Mouse (Mus musculus) midbrain, embryonic 14.5 days (tissue): ENCODE data around the gene Msantd2. TPM values are rescaled to one million over a fixed set of nuclear protein-coding genes. Genes with fewer than 3 reads are reported as not detected.

Source experiments
- ATAC-seq: fragments of 200-750 bp; cut with Nextera tagmentation; 2 replicates; pipeline ENCODE4 v1.8.0; 2017; ENCODE audit warnings: moderate number of reproducible peaks, moderate library complexity; ENCODE audit not compliant: low FRiP score, low TSS enrichment
- DNase-seq: peaks from one replicate; pipeline ENCODE4 v3.0.0-alpha.2; 2015
- H3K27ac ChIP-seq: fragments of 300-500 bp; sonication (generic); replicated peaks from 2 replicates; pipeline ENCODE4 v1.5.1; 2014; ENCODE audit warnings: mild to moderate bottlenecking, low read depth, low read length, moderate library complexity
- H3K27me3 ChIP-seq: fragments of 300-500 bp; sonication (generic); 2 replicates; pipeline ENCODE4 v1.6.1; 2014; ENCODE audit warnings: low read length, control low read depth, mixed read lengths; ENCODE audit not compliant: control insufficient read depth, insufficient read depth
- H3K36me3 ChIP-seq: fragments of 300-500 bp; sonication (generic); 2 replicates; pipeline ENCODE4 v1.6.1; 2014; ENCODE audit warnings: low read length, control low read depth; ENCODE audit not compliant: control insufficient read depth, insufficient read depth
- H3K4me1 ChIP-seq: fragments of 300-500 bp; sonication (generic); 2 replicates; pipeline ENCODE4 v1.6.1; 2014; ENCODE audit warnings: mild to moderate bottlenecking, antibody characterized with exemption, low read length, control low read depth; ENCODE audit not compliant: control insufficient read depth, insufficient read depth
- H3K4me2 ChIP-seq: fragments of 300-500 bp; sonication (generic); 2 replicates; pipeline ENCODE4 v1.6.1; 2014; ENCODE audit warnings: mild to moderate bottlenecking, low read length, moderate library complexity
- H3K4me3 ChIP-seq: fragments of 300-500 bp; sonication (generic); replicated peaks from 2 replicates; pipeline ENCODE4 v1.5.1; 2014; ENCODE audit warnings: low read depth, low read length
- H3K9ac ChIP-seq: fragments of 300-500 bp; sonication (generic); replicated peaks from 2 replicates; pipeline ENCODE4 v1.6.1; 2014; ENCODE audit warnings: mild to moderate bottlenecking, low read length, moderate library complexity
- H3K9me3 ChIP-seq: fragments of 300-500 bp; sonication (generic); 2 replicates; pipeline ENCODE4 v1.6.1; 2016; ENCODE audit warnings: low read length, control low read depth, mixed read lengths; ENCODE audit not compliant: control insufficient read depth
- WGBS: fragments of 180-500 bp; shearing (Covaris S2); extraction: QIAGEN DNeasy Blood & Tissue Kit; methylation state at CpG from one replicate; pipeline ENCODE4 v1.1.7; 2014; 5-methylcytosine and 5-hydroxymethylcytosine counted together
- polyA plus RNA-seq: library from polyadenylated mRNA; unstranded; fragments of >200 nt; fragmentation: Nextera tagmentation; extraction: Ambion mirVana; gene quantifications from 2 replicates; pipeline ENCODE4 v1.2.1, GENCODE M21; 2014

The Msantd2 gene
- polyA plus RNA-seq, 1 experiment from 2014 or later, result 32.5 TPM

DNA sequence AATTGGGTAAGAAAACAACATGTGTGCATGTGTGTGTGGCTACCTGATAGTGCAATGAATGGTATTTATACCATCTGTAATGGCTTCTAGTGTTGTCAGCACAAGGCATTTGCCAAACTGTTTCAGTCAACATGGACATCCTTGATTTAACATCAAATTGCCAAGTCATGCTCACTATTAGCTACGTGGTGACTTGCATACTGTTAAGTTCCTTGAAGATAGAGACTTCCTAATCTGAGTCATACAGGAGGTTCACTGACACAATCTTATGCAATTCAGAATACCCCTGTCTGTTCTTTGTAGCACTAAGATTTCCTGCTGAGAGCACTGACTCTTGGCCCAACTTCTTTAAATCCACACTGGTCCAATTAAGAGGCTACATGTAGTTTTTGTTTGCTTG lies 28.3 kb downstream of the Msantd2 start:
- WGBS, result 70% methylated on average over 1 of the region's 1 CpGs
- ATAC-seq, result no peak
- Histone ChIP-seq H3K9me3 (no peaks in the 10 kb centered on the region), H3K27ac (no peak overlapping the region), H3K4me3 (no peak overlapping the region), H3K36me3 (peaks cover 27% of the 10 kb centered on the region), H3K4me2 (no peak overlapping the region), H3K9ac (no peak overlapping the region), H3K4me1 (no peaks in the 10 kb centered on the region), H3K27me3 (no peaks in the 10 kb centered on the region)
- no peak for DNase-seq

DNA sequence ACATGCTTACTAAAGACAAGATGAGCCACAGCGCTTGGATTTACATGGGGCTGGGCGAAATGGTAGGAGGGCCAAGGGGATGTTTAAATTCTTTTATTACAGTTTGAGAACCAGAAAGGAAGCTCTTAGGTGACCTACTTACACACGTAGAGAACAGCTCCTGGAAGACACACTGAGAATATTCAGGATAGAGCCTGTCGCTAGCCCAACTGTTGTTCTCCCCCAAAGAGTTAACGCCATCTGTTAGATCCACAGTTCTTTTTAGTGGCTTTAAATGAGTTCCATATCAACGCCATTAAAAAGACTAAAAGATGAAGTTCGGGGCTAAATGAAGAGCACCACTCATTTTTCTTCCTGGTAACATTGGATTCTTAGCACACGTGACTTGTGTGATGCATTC lies 29.9 kb downstream of the Msantd2 start:
- no peak overlapping the region for H3K9ac ChIP-seq
- H3K27me3 ChIP-seq, result no peaks in the 10 kb centered on the region
- H3K27ac ChIP-seq, result no peak overlapping the region
- H3K4me3 ChIP-seq, result no peak overlapping the region
- no peak overlapping the region for H3K4me2 ChIP-seq
- peaks cover 38% of the 10 kb centered on the region for H3K36me3 ChIP-seq
- WGBS, result 92% methylated on average over 8 of the region's 8 CpGs
- H3K9me3 ChIP-seq, result no peaks in the 10 kb centered on the region
- DNase-seq (no peak), ATAC-seq (no peak)
- H3K4me1 ChIP-seq, result no peaks in the 10 kb centered on the region

DNA sequence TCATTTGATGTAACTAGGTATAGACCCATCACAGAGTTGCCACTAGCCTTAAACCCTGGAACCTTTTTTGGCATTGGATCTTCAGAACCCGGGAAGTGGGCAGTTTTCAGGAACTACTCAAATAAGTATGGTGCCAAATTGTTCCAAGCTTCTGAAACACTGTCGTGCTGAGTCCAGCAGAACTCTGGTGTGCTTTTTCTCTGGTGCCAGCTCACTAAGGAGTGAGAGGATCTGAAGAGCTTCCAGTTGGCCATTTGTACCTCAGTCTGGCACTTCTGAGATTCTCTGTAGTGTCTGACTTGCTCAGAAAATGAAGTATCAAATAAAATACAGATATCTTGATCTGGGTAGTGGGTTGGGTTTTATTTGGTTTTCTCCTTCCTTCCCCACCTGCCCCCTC lies 30.9 kb downstream of the Msantd2 start:
- Histone ChIP-seq H3K4me1 (no peaks in the 10 kb centered on the region), H3K4me3 (no peak overlapping the region), H3K9me3 (no peaks in the 10 kb centered on the region), H3K9ac (no peak overlapping the region), H3K27ac (no peak overlapping the region), H3K4me2 (no peak overlapping the region), H3K27me3 (no peaks in the 10 kb centered on the region), H3K36me3 (peaks cover 45% of the 10 kb centered on the region)
- no peak for ATAC-seq
- 92% methylated on average over 2 of the region's 2 CpGs for WGBS
- DNase-seq, result no peak

DNA sequence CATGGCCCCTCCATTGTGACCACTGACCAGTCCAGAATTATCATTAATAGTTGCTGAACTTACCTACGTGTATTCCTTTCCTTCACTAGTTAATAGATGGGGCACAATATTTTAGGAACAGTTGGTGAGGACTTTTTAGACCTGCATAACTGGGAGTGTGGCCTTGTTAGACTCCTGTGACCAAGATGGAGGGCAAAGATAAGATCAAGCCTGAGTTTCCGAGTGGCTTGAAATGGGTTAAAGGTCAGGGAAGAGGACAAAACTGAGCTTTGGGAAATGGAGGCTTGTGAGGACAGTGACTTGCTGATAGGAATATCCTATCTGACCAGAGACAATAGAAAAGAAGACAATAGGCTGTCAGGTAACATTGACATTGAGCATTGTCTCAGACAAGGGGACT lies 36.3 kb downstream of the Msantd2 start:
- Histone ChIP-seq H3K9me3 (no peaks in the 10 kb centered on the region), H3K4me1 (peaks cover 7% of the 10 kb centered on the region; the same call in 1 of the 2 replicates), H3K36me3 (peaks cover 28% of the 10 kb centered on the region), H3K27ac (no peak overlapping the region), H3K9ac (no peak overlapping the region), H3K27me3 (peaks cover 48% of the 10 kb centered on the region), H3K4me3 (no peak overlapping the region), H3K4me2 (no peak overlapping the region)
- DNase-seq (no peak), ATAC-seq (no peak)
- 91% methylated on average over 2 of the region's 2 CpGs for WGBS

DNA sequence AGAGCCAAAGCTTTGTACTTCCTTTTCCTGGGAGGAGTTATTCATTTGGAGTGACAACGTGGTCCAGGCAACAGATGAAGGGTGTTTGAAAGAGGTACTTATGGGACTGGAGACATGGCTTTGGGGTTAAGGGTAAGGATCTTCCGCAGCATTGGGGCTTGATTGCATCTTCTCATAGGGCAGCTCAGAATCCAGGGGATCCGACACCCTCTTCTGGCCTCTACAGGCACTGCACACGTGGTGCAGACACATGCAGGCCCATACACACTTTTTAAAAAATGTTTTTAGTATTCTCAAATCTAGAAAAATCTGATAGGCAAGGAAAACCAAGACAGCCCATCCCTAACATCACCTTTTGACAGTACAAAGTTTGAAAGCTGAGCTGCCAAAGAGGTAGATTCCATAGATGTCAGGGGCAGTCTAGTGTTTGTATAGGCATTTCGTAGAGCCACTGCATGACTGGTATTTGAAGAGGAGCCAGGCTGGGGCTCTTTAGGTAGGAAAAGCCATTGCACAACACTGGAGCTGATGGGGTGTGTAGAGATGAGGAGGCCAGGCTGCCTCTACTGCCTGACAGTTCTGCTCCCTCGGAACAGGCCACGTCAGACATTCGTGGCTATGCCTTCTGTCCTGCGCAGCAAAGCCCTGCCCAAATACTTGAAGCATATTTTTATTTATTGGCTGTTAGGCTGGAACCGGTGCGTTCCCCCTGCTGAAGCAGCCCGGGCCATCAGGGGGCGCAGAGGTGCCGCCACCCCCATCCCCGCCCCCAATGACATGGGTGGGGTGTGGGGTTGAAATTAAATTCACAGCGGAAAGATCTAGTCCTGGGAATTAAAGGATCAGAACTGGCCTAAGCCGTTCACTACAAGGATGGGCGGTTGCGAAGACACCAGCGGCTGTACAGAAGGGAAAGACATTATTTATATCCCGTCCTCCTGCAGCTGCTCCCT lies 37.6 kb downstream of the Msantd2 start:
- H3K4me1 ChIP-seq, result peaks cover 16% of the 10 kb centered on the region; the same call in 1 of the 2 replicates
- H3K36me3 ChIP-seq, result peaks cover 20% of the 10 kb centered on the region
- 20% methylated on average over 21 of the region's 21 CpGs for WGBS
- H3K9me3 ChIP-seq, result no peaks in the 10 kb centered on the region
- H3K27ac ChIP-seq, result no peak overlapping the region
- H3K4me3 ChIP-seq, result no peak overlapping the region
- DNase-seq (peak; percentile 29), ATAC-seq (no peak)
- no peak overlapping the region for H3K9ac ChIP-seq
- no peak overlapping the region for H3K4me2 ChIP-seq
- H3K27me3 ChIP-seq, result peaks cover 58% of the 10 kb centered on the region

DNA sequence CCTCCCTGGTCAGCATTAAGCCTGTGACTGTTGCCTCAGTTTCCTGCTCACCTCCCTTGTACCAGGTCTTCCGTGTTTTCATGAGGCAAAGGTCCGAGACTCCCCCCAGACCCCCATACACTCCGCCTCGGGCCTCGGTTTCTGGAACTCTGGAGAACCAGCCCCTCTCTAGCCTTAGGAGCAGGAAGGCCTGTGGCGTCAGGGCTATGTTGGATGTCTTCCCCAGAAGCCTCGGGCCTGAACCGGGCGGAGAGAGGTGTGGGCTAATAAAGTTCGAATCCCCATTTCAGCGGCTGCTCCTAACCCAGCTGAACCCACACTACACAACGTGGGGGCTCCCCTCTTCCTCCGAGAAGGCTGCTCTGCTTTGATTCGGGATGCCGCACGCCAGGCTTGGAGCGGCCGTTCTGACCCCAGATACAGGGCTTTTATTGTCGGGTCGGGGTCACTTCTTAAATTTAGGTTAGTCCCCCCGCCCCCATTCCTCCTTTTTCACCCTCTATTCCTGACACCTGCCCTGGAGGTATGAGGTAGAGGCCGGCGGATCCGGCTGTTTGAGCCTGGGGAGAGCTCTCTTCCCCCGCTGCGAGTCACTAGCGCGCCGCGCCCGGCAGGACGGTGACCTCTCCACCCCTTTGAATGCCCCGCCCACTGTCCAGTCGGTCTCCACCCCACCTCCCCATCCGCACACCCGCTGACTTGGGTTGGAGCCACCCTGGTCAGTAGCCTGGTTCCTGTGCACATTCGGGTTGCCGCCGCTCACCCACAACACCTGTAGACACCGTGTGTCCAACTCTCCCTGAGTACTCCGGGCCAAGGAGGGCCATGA lies 38.5 kb downstream of the Msantd2 start, which contains the start of gene Esam:
Esam (plus strand) TSS at position 683 of the 829 bp plus-strand sequence.
- ATAC-seq, result 0 out of 2 replicates have a peak, but pooled peaks have one; percentile 31
- peaks cover 17% of the 10 kb centered on the region for H3K36me3 ChIP-seq
- H3K9me3 ChIP-seq, result no peaks in the 10 kb centered on the region
- no peak within 1 kb of the TSS for H3K27ac ChIP-seq
- peak within 1 kb of the TSS; percentile 15; the same call in 1 of the 2 replicates for H3K4me3 ChIP-seq
- H3K27me3 ChIP-seq, result peaks cover 63% of the 10 kb centered on the region
- DNase-seq, result no peak
- H3K4me2 ChIP-seq, result 0 out of 2 replicates have a peak within 1 kb of the TSS, but pooled peaks have one; percentile 5
- no peak within 1 kb of the TSS for H3K9ac ChIP-seq
- 5% methylated on average over 41 of the region's 41 CpGs for WGBS
- H3K4me1 ChIP-seq, result peaks cover 16% of the 10 kb centered on the region; the same call in 1 of the 2 replicates

DNA sequence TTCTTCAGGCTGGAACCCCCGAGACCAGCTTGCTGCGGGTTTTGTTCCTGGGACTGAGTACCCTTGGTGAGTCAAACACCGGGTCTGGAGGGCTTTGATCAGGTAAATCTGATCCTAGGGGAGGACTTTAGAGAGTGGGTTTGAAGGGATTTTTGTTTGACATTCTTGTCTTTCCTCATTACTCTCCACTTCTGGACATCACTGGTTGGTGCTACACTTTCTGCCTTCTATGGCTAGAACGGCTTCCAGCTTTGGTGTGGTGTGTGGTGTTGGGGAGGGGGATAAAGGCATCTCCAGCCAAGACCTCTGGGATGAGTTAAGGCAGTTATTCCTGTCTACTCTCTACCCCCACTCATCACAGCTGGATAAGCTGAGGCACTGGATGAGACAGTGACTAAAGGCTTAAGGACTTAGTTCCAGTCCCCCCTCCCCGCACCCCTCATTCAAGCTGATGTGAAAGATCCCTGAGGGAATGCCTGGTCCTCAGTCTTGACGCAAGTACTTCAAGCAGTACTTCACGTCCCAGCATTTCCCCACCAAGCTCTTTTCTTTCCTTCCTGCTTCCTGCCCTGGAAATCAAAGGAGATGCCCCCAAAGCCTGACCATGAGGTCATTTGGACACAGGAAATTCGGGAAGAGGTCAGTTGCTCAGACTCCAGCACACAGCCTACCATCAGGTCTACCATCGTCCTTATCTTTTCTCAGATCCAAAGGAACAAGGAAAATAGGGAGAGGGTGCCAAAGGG lies 39.3 kb downstream of the Msantd2 start:
- peaks cover 63% of the 10 kb centered on the region for H3K27me3 ChIP-seq
- ATAC-seq, result no peak
- H3K4me2 ChIP-seq, result no peak overlapping the region
- peaks cover 9% of the 10 kb centered on the region; the same call in 1 of the 2 replicates for H3K36me3 ChIP-seq
- no peak for DNase-seq
- H3K27ac ChIP-seq, result no peak overlapping the region
- H3K9me3 ChIP-seq, result no peaks in the 10 kb centered on the region
- no peak overlapping the region for H3K9ac ChIP-seq
- H3K4me1 ChIP-seq, result peaks cover 16% of the 10 kb centered on the region; the same call in 1 of the 2 replicates
- WGBS, result 17% methylated on average over 9 of the region's 9 CpGs
- peak overlapping the region; percentile 15; the same call in 1 of the 2 replicates for H3K4me3 ChIP-seq
